ENCODE assay signal across 23 mouse cellular contexts in genomic region chr12:73641183-73641582, GRCm38 (mm10). TPM values are rescaled to one million over a fixed set of nuclear protein-coding genes. Genes with fewer than 3 reads are reported as not detected.
DNase-seq lines count a peak whose midpoint lies in the region; ATAC-seq and TF ChIP-seq lines count a peak whose summit lies in the region.
"Had no signal": no experiment of that assay in that cellular context is flagged by ENCODE, and none has a peak within 500 bp of the region (broad histone marks: within the 10 kb centered on the region; RNA-seq: fewer than 3 reads in every experiment).

No protein-coding gene starts in this region.

- H3K4me3 ChIP-seq in forebrain, embryonic 14.5 days (ENCODE audit: low read depth, low read length), result no peak overlapping the region
- H3K4me3 ChIP-seq in forebrain, postnatal 0 days (ENCODE audit: low read depth, low read length), result no peak overlapping the region
- H3K4me3 ChIP-seq in heart, embryonic 12.5 days, result no peak overlapping the region
- H3K4me3 ChIP-seq in kidney, embryonic 15.5 days (replicated peaks), result no peak overlapping the region
- H3K4me3 ChIP-seq: forebrain, embryonic 10.5 days; forebrain, embryonic 13.5 days; heart, embryonic 13.5 days; hindbrain, embryonic 12.5 days; hindbrain, embryonic 15.5 days had no signal

- 68% methylated on average over 13 of the region's 13 CpGs for WGBS in forebrain, embryonic 14.5 days
- 53% methylated on average over 13 of the region's 13 CpGs for WGBS in forebrain, postnatal 0 days
- 78% methylated on average over 13 of the region's 13 CpGs for WGBS in heart, embryonic 12.5 days
- 83% methylated on average over 13 of the region's 13 CpGs for WGBS in kidney, embryonic 15.5 days

- no peak overlapping the region for H3K4me2 ChIP-seq in forebrain, embryonic 14.5 days (ENCODE audit: low read length)
- no peak overlapping the region for H3K4me2 ChIP-seq in forebrain, postnatal 0 days (ENCODE audit: low read depth)
- no peak overlapping the region for H3K4me2 ChIP-seq in heart, embryonic 12.5 days
- H3K4me2 ChIP-seq in kidney, embryonic 15.5 days, result no peak overlapping the region
- H3K4me2 ChIP-seq: forebrain, embryonic 13.5 days; heart, embryonic 13.5 days; hindbrain, embryonic 12.5 days; hindbrain, embryonic 15.5 days had no signal

- H3K27ac ChIP-seq in forebrain, embryonic 14.5 days (ENCODE audit: low read depth, low read length), result no peak overlapping the region
- no peak overlapping the region for H3K27ac ChIP-seq in forebrain, postnatal 0 days (ENCODE audit: low read depth, low read length)
- H3K27ac ChIP-seq in heart, embryonic 12.5 days (ENCODE audit: poor library complexity, severe bottlenecking), result no peak overlapping the region
- no peak overlapping the region for H3K27ac ChIP-seq in kidney, embryonic 15.5 days
- H3K27ac ChIP-seq: forebrain, embryonic 10.5 days; forebrain, embryonic 13.5 days; heart, embryonic 13.5 days; hindbrain, embryonic 12.5 days; hindbrain, embryonic 15.5 days had no signal

- no peak overlapping the region for H3K9ac ChIP-seq in forebrain, embryonic 14.5 days (ENCODE audit: low read length)
- no peak overlapping the region for H3K9ac ChIP-seq in forebrain, postnatal 0 days
- no peak overlapping the region for H3K9ac ChIP-seq in heart, embryonic 12.5 days
- no peak overlapping the region for H3K9ac ChIP-seq in kidney, embryonic 15.5 days
- H3K9ac ChIP-seq: forebrain, embryonic 13.5 days; heart, embryonic 13.5 days; hindbrain, embryonic 12.5 days; hindbrain, embryonic 15.5 days had no signal

- H3K4me1 ChIP-seq in forebrain, embryonic 14.5 days (ENCODE audit: control insufficient read depth, insufficient read depth, low read length), result no peaks in the 10 kb centered on the region
- H3K4me1 ChIP-seq in forebrain, postnatal 0 days (ENCODE audit: insufficient read depth), result no peaks in the 10 kb centered on the region
- H3K4me1 ChIP-seq in heart, embryonic 12.5 days (replicated peaks), result 0 out of 2 replicates have a peak, but pooled peaks cover 3% of the 10 kb centered on the region
- H3K4me1 ChIP-seq in kidney, embryonic 15.5 days, result no peaks in the 10 kb centered on the region
- H3K4me1 ChIP-seq: forebrain, embryonic 10.5 days; forebrain, embryonic 13.5 days; hindbrain, embryonic 12.5 days; hindbrain, embryonic 15.5 days had no signal

- H3K36me3 ChIP-seq in forebrain, embryonic 14.5 days (ENCODE audit: control insufficient read depth, insufficient read depth, low read length), result no peaks in the 10 kb centered on the region
- H3K36me3 ChIP-seq in forebrain, postnatal 0 days (ENCODE audit: insufficient read depth), result no peaks in the 10 kb centered on the region
- H3K36me3 ChIP-seq in heart, embryonic 12.5 days, result no peaks in the 10 kb centered on the region
- no peaks in the 10 kb centered on the region for H3K36me3 ChIP-seq in kidney, embryonic 15.5 days
- H3K36me3 ChIP-seq: forebrain, embryonic 10.5 days; heart, embryonic 13.5 days; hindbrain, embryonic 12.5 days; hindbrain, embryonic 15.5 days had no signal

- no peak for ATAC-seq in forebrain, embryonic 14.5 days
- ATAC-seq in forebrain, postnatal 0 days, result no peak
- ATAC-seq in activated CD4-positive, CD25-positive, alpha-beta regulatory T cell, adult 4 months, result peak; percentile 54
- peak; percentile 35 for ATAC-seq in megakaryocyte, adult 5-6 weeks (ENCODE audit: poor library complexity, severe bottlenecking)
- ATAC-seq in heart, embryonic 12.5 days (ENCODE audit: insufficient number of reproducible peaks, low FRiP score), result no peak
- ATAC-seq in kidney, embryonic 15.5 days (replicated peaks; ENCODE audit: low FRiP score), result no peak
- ATAC-seq: forebrain, embryonic 13.5 days; intestine, postnatal 0 days had no signal

- peak; percentile 5 for DNase-seq in forebrain, embryonic 14.5 days (ENCODE audit: low spot score)
- no peak for DNase-seq in forebrain, postnatal 0 days
- DNase-seq in CD4-positive helper T cell, adult 2 months (ENCODE audit: low read depth, low spot score), result peak; percentile 43
- no peak for DNase-seq in right cerebral cortex, adult 18-20 months
- DNase-seq: adrenal gland, adult 2 months; adrenal gland, postnatal 14 days; cerebellum, adult 11-12 months; cerebellum, adult 9-10 months; cerebellum, postnatal 14 days; gastrocnemius, postnatal 25 days; heart, adult 18-20 months; heart, postnatal 14 days; heart, postnatal 4 days had no signal

- no peaks in the 10 kb centered on the region for H3K27me3 ChIP-seq in forebrain, embryonic 14.5 days (replicated peaks; ENCODE audit: control insufficient read depth, insufficient read depth, low read length)
- H3K27me3 ChIP-seq in forebrain, postnatal 0 days (ENCODE audit: insufficient read depth, low read length), result no peaks in the 10 kb centered on the region
- H3K27me3 ChIP-seq in heart, embryonic 12.5 days (replicated peaks), result no peaks in the 10 kb centered on the region
- H3K27me3 ChIP-seq in kidney, embryonic 15.5 days, result no peaks in the 10 kb centered on the region
- H3K27me3 ChIP-seq: forebrain, embryonic 13.5 days; heart, embryonic 13.5 days; hindbrain, embryonic 12.5 days; hindbrain, embryonic 15.5 days had no signal

- no peak for TF ChIP-seq CTCF in forebrain, postnatal 0 days (IDR thresholded peaks at IDR 0.05; ENCODE audit: low read depth)

- no peaks in the 10 kb centered on the region for H3K9me3 ChIP-seq in forebrain, embryonic 14.5 days (replicated peaks; ENCODE audit: control insufficient read depth, low read length)
- H3K9me3 ChIP-seq in forebrain, postnatal 0 days (ENCODE audit: low read length), result no peaks in the 10 kb centered on the region
- H3K9me3 ChIP-seq in heart, embryonic 12.5 days (replicated peaks), result no peaks in the 10 kb centered on the region
- H3K9me3 ChIP-seq in kidney, embryonic 15.5 days (replicated peaks), result no peaks in the 10 kb centered on the region
- H3K9me3 ChIP-seq: forebrain, embryonic 10.5 days; forebrain, embryonic 13.5 days; heart, embryonic 13.5 days; hindbrain, embryonic 12.5 days; hindbrain, embryonic 15.5 days had no signal

RNA-seq across cellular contexts. Expression of gene Prkch, which starts 56.6 kb away (rescaled TPM):
- polyA plus RNA-seq in forebrain, embryonic 14.5 days (2014; fragmentation: Nextera tagmentation; extraction: Ambion mirVana), result 4.7 and 6.7 TPM in 2 replicates
- 15.1 and 16.7 TPM in 2 replicates for total RNA-seq in forebrain, postnatal 0 days (2014; rRNA removed)
- polyA plus RNA-seq in forebrain, postnatal 0 days (2015; fragmentation: Nextera tagmentation; extraction: Ambion mirVana), result 8.4 and 10.4 TPM in 2 replicates
- polyA plus RNA-seq in activated CD4-positive, CD25-positive, alpha-beta regulatory T cell, adult 4 months (2017; shearing (Covaris generic)), result 10 to 100 TPM; 80.9 to 82.1 TPM
- total RNA-seq in megakaryocyte, adult 5-6 weeks (2015), result 15.5 and 15.6 TPM in 2 replicates
- total RNA-seq in megakaryocyte, adult 5-6 weeks (2017), result 14.0 and 14.1 TPM in 2 replicates
- polyA plus RNA-seq in heart, embryonic 12.5 days (2016; fragmentation: Nextera tagmentation; extraction: Ambion mirVana), result 19.5 and 20.0 TPM in 2 replicates
- polyA plus RNA-seq in kidney, embryonic 15.5 days (2015; fragmentation: Nextera tagmentation; extraction: Ambion mirVana), result 10.9 and 11.9 TPM in 2 replicates

Comparison
In these comparisons a context has a peak if more than half of its experiments do, and no peak if none do; other contexts are left out.
1. DNase-seq: peak in forebrain, embryonic 14.5 days (single experiment) and CD4-positive helper T cell, adult 2 months (single experiment); none in forebrain, postnatal 0 days (single experiment) and right cerebral cortex, adult 18-20 months (single experiment).
2. ATAC-seq: peak in activated CD4-positive, CD25-positive, alpha-beta regulatory T cell, adult 4 months (single experiment) and megakaryocyte, adult 5-6 weeks (single experiment); none in forebrain, embryonic 14.5 days (single experiment), forebrain, postnatal 0 days (single experiment), heart, embryonic 12.5 days (single experiment) and kidney, embryonic 15.5 days (single experiment).